Mouse (Mus musculus) stomach, postnatal 0 days (tissue): ENCODE data around the gene Fnip2. TPM values are rescaled to one million over a fixed set of nuclear protein-coding genes. Genes with fewer than 3 reads are reported as not detected.

Experiments
- ATAC-seq: fragments of 200-750 bp; cut with Nextera tagmentation; 2 replicates; pipeline ENCODE4 v1.8.0; 2017; ENCODE audit not compliant: low FRiP score, low TSS enrichment
- DNase-seq: peaks from one replicate; pipeline ENCODE4 v3.0.0-alpha.2; 2016; ENCODE audit warnings: low spot score
- H3K27ac ChIP-seq: fragments of 300-500 bp; sonication (generic); replicated peaks from 2 replicates; pipeline ENCODE4 v1.5.1; 2014; ENCODE audit warnings: mild to moderate bottlenecking, control low read depth
- H3K27me3 ChIP-seq: fragments of 300-500 bp; sonication (generic); 2 replicates; pipeline ENCODE4 v1.6.1; 2014; ENCODE audit warnings: low read length; ENCODE audit not compliant: control insufficient read depth, insufficient read depth
- H3K36me3 ChIP-seq: fragments of 300-500 bp; sonication (generic); 2 replicates; pipeline ENCODE4 v1.6.1; 2014; ENCODE audit warnings: low read length, mixed read lengths; ENCODE audit not compliant: control insufficient read depth, insufficient read depth
- H3K4me1 ChIP-seq: fragments of 300-500 bp; sonication (generic); replicated peaks from 2 replicates; pipeline ENCODE4 v1.6.1; 2014; ENCODE audit warnings: antibody characterized with exemption; ENCODE audit not compliant: control insufficient read depth, insufficient read depth
- H3K4me2 ChIP-seq: fragments of 300-500 bp; sonication (generic); replicated peaks from 2 replicates; pipeline ENCODE4 v1.6.1; 2014; ENCODE audit warnings: low read depth, mild to moderate bottlenecking, control low read depth, moderate library complexity
- H3K4me3 ChIP-seq: fragments of 300-500 bp; sonication (generic); 2 replicates; pipeline ENCODE4 v1.5.1; 2014; ENCODE audit warnings: low read depth, low read length, control low read depth
- H3K9ac ChIP-seq: fragments of 300-500 bp; sonication (generic); 2 replicates; pipeline ENCODE4 v1.6.1; 2014; ENCODE audit warnings: mild to moderate bottlenecking, low read length, control low read depth, mixed read lengths
- H3K9me3 ChIP-seq: fragments of 300-500 bp; sonication (generic); 2 replicates; pipeline ENCODE4 v1.6.1; 2016; ENCODE audit warnings: low read length; ENCODE audit not compliant: control insufficient read depth
- CTCF ChIP-seq: IDR thresholded peaks from 2 replicates; pipeline ENCODE4 v1.5.1; 2016; ENCODE audit warnings: antibody characterized with exemption, low read depth, mild to moderate bottlenecking, moderate library complexity
- EP300 ChIP-seq: optimal IDR thresholded peaks from 2 replicates; pipeline ENCODE3; 2016; ENCODE audit warnings: antibody characterized with exemption
- WGBS: fragments of 180-500 bp; shearing (Covaris S2); extraction: QIAGEN DNeasy Blood & Tissue Kit; methylation state at CpG from one replicate; pipeline ENCODE4 v1.1.7; 2014; 5-methylcytosine and 5-hydroxymethylcytosine counted together
- polyA plus RNA-seq: library from polyadenylated mRNA; unstranded; fragments of >200 nt; fragmentation: Nextera tagmentation; extraction: Ambion mirVana; gene quantifications from 2 replicates; pipeline ENCODE4 v1.2.1, GENCODE M21; 2015

The Fnip2 gene
- polyA plus RNA-seq, 1 experiment from 2014 or later, result 2.5 TPM

DNA sequence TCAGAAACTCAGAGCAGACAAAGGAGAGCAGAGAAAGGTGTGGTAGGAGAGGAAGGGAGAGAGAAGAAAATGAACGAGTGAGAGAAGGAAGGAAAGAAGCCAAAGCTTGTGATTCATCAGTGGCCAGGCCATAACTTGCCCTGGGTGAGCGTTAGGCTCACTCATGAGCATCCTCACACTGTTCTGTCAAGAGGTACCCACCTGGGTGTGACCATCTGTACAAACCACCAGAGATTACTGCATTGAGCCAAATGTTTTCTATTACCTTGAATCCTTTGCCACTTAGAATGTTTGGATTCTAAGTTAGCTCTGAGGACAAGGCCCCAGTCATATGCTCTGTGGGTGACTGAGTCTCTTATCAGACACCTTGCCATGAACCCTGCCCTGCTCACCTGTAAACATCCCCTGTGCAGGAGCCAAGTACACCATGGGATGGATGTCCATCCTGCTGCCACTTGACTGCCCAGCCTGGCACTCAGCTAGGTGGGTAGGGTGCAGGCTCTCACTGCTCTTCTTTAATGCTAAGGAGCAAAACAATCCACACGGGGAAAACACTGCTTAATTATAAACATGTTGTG, 29.9 kb downstream of the Fnip2 start:
- Histone ChIP-seq H3K9ac (no peak overlapping the region), H3K27me3 (no peaks in the 10 kb centered on the region), H3K4me1 (no peaks in the 10 kb centered on the region), H3K36me3 (no peaks in the 10 kb centered on the region), H3K4me2 (no peak overlapping the region), H3K4me3 (no peak overlapping the region), H3K27ac (no peak overlapping the region), H3K9me3 (no peaks in the 10 kb centered on the region)
- DNase-seq (no peak), ATAC-seq (peak; percentile 53; the same call in 1 of the 2 replicates)
- TF ChIP-seq EP300 (no peak), CTCF (no peak)
- 71% methylated on average over 3 of the region's 3 CpGs for WGBS

GRCm38 (mm10) chr3:79537023-79537422, 30.6 kb downstream of the Fnip2 start:
- no peaks in the 10 kb centered on the region for H3K9me3 ChIP-seq
- H3K4me1 ChIP-seq, result no peaks in the 10 kb centered on the region
- no peak for DNase-seq
- no peaks in the 10 kb centered on the region for H3K27me3 ChIP-seq
- no peaks in the 10 kb centered on the region for H3K36me3 ChIP-seq
- WGBS, result 74% methylated on average over 7 of the region's 7 CpGs
- ATAC-seq, result no peak
- no peak overlapping the region for H3K4me3 ChIP-seq
- no peak overlapping the region for H3K27ac ChIP-seq
- H3K4me2 ChIP-seq, result no peak overlapping the region
- TF ChIP-seq CTCF (no peak), EP300 (no peak)
- no peak overlapping the region for H3K9ac ChIP-seq

- Histone ChIP-seq H3K4me3 (no peak overlapping the region), H3K4me1 (no peaks in the 10 kb centered on the region), H3K27ac (peak overlapping the region; percentile 81), H3K9ac (no peak overlapping the region), H3K4me2 (no peak overlapping the region), H3K9me3 (no peaks in the 10 kb centered on the region), H3K36me3 (no peaks in the 10 kb centered on the region), H3K27me3 (no peaks in the 10 kb centered on the region)
- WGBS, result 27% methylated on average over 9 of the region's 9 CpGs
- peak; percentile 95 for ATAC-seq
- peak; percentile 80 for DNase-seq
- TF ChIP-seq CTCF (no peak), EP300 (no peak)
Measured at GRCm38 (mm10) chr3:79531581-79532271, 35.9 kb downstream of the Fnip2 start.

DNA sequence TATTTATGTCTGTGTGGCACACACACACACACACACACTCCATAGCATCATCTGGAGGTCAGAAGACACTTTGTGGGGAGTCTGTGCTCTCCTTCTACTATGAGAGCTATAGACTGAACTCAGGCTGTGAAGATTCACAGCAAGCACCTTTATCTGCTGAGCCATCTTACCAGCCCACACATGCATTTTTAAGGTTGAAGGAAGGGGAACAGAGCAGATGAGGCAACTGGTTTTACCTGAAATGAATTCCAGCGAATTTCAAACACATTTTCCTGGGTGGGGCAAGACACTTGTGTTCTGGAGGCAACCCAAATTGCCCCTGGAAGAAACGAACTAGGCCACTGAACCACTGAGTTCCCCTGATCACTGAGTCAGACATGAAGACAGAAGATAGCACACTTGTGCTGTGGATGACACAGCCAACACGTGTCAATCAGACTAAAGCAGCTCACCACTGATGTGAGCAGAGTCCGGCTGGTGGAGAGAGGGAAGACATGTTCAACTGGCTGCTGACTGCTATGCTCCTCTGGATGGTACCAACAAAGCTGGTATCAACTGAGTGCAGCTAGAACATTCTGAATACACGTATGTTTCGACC, 38.0 kb downstream of the Fnip2 start:
- DNase-seq (no peak), ATAC-seq (no peak)
- no peak overlapping the region for H3K9ac ChIP-seq
- no peaks in the 10 kb centered on the region for H3K27me3 ChIP-seq
- no peak overlapping the region for H3K27ac ChIP-seq
- TF ChIP-seq CTCF (no peak), EP300 (no peak)
- H3K4me1 ChIP-seq, result peaks cover 4% of the 10 kb centered on the region; the same call in 1 of the 2 replicates
- no peaks in the 10 kb centered on the region for H3K36me3 ChIP-seq
- 69% methylated on average over 6 of the region's 6 CpGs for WGBS
- no peak overlapping the region for H3K4me3 ChIP-seq
- H3K9me3 ChIP-seq, result no peaks in the 10 kb centered on the region
- no peak overlapping the region for H3K4me2 ChIP-seq

GRCm38 (mm10) chr3:79528451-79528850, 39.1 kb downstream of the Fnip2 start:
- TF ChIP-seq CTCF (no peak), EP300 (no peak)
- no peak overlapping the region for H3K9ac ChIP-seq
- H3K4me2 ChIP-seq, result no peak overlapping the region
- DNase-seq, result no peak
- no peaks in the 10 kb centered on the region for H3K9me3 ChIP-seq
- no peaks in the 10 kb centered on the region for H3K36me3 ChIP-seq
- H3K4me3 ChIP-seq, result no peak overlapping the region
- H3K27me3 ChIP-seq, result no peaks in the 10 kb centered on the region
- 53% methylated on average over 8 of the region's 8 CpGs for WGBS
- no peak for ATAC-seq
- peaks cover 4% of the 10 kb centered on the region; the same call in 1 of the 2 replicates for H3K4me1 ChIP-seq
- peak overlapping the region; percentile 19 for H3K27ac ChIP-seq

GRCm38 (mm10) chr3:79527921-79528320, 39.7 kb downstream of the Fnip2 start:
- Histone ChIP-seq H3K4me2 (no peak overlapping the region), H3K27me3 (no peaks in the 10 kb centered on the region), H3K27ac (peak overlapping the region; percentile 19; the same call in 1 of the 2 replicates), H3K4me1 (peaks cover 4% of the 10 kb centered on the region; the same call in 1 of the 2 replicates), H3K9me3 (no peaks in the 10 kb centered on the region), H3K4me3 (no peak overlapping the region), H3K9ac (no peak overlapping the region), H3K36me3 (no peaks in the 10 kb centered on the region)
- no peak for DNase-seq
- WGBS, result 38% methylated on average over 8 of the region's 8 CpGs
- ATAC-seq, result no peak
- TF ChIP-seq CTCF (no peak), EP300 (no peak)
